Mouse (Mus musculus) testis, adult 2 months (tissue): ENCODE measurements around the gene Mcf2l. TPM values are rescaled to one million over a fixed set of nuclear protein-coding genes. Genes with fewer than 3 reads are reported as not detected.

Experiments
- H3K27ac ChIP-seq: fragments of 200-500 bp; 2 replicates; pipeline ENCODE4 v1.5.1; 2012; ENCODE audit warnings: low read depth, low read length; ENCODE audit not compliant: control insufficient read depth, insufficient read depth
- H3K27me3 ChIP-seq: fragments of 200-500 bp; 2 replicates; pipeline ENCODE4 v1.6.1; 2012; ENCODE audit warnings: mild to moderate bottlenecking, low read length, moderate library complexity; ENCODE audit not compliant: control insufficient read depth, insufficient read depth
- H3K36me3 ChIP-seq: fragments of 200-500 bp; 2 replicates; pipeline ENCODE4 v1.6.1; 2012; ENCODE audit warnings: mild to moderate bottlenecking, low read length; ENCODE audit not compliant: control insufficient read depth, insufficient read depth
- H3K4me1 ChIP-seq: fragments of 200-500 bp; 2 replicates; pipeline ENCODE4 v1.6.1; 2012; ENCODE audit warnings: low read length; ENCODE audit not compliant: control insufficient read depth, insufficient read depth
- H3K4me3 ChIP-seq: fragments of 200-500 bp; 2 replicates; pipeline ENCODE4 v1.5.1; 2012; ENCODE audit warnings: low read depth, mild to moderate bottlenecking, low read length, moderate library complexity, mixed read lengths; ENCODE audit not compliant: control insufficient read depth
- CTCF ChIP-seq: fragments of 200-500 bp; IDR thresholded peaks from 2 replicates; pipeline ENCODE4 v1.5.1; 2012; ENCODE audit warnings: low read depth, mild to moderate bottlenecking, inconsistent platforms, low read length, moderate library complexity; ENCODE audit not compliant: control insufficient read depth, insufficient read depth, insufficient replicate concordance
- POLR2A ChIP-seq: fragments of 200-500 bp; IDR thresholded peaks from 2 replicates; pipeline ENCODE4 v1.6.1; 2012; ENCODE audit warnings: low read depth, mild to moderate bottlenecking, inconsistent platforms, low read length, moderate library complexity; ENCODE audit not compliant: control insufficient read depth
- polyA plus RNA-seq: library from polyadenylated mRNA; depleted of rRNA; stranded (reverse); fragments of >200 nt; gene quantifications from 2 replicates; pipeline ENCODE4 v1.2.3, GENCODE M21; 2012

Mcf2l gene
- polyA plus RNA-seq, 1 experiment = 8.9 TPM

- TF ChIP-seq POLR2A = no peak
- TF ChIP-seq CTCF = peak; percentile 39; the same call in 1 of the 2 replicates
- H3K4me1 ChIP-seq = no peaks in the 10 kb centered on the region
- no peak overlapping the region for H3K27ac ChIP-seq
- no peak overlapping the region for H3K4me3 ChIP-seq
- H3K36me3 ChIP-seq = no peaks in the 10 kb centered on the region
- H3K27me3 ChIP-seq = no peaks in the 10 kb centered on the region
Observed at GRCm38 (mm10) chr8:12988722-12989430, 115.3 kb downstream of the Mcf2l start.

- no peaks in the 10 kb centered on the region for H3K4me1 ChIP-seq
- H3K4me3 ChIP-seq = no peak overlapping the region
- H3K27me3 ChIP-seq = no peaks in the 10 kb centered on the region
- H3K36me3 ChIP-seq = no peaks in the 10 kb centered on the region
- TF ChIP-seq POLR2A (no peak), CTCF (no peak)
- no peak overlapping the region for H3K27ac ChIP-seq
Observed at GRCm38 (mm10) chr8:12991411-12991810, 117.8 kb downstream of the Mcf2l start.

- Histone ChIP-seq H3K27me3 (no peaks in the 10 kb centered on the region), H3K4me1 (no peaks in the 10 kb centered on the region), H3K36me3 (no peaks in the 10 kb centered on the region), H3K27ac (no peak overlapping the region), H3K4me3 (no peak overlapping the region)
- TF ChIP-seq CTCF (no peak), POLR2A (no peak)
Observed at GRCm38 (mm10) chr8:12994468-12994867, 120.9 kb downstream of the Mcf2l start.

- H3K4me1 ChIP-seq = no peaks in the 10 kb centered on the region
- no peaks in the 10 kb centered on the region for H3K36me3 ChIP-seq
- no peak overlapping the region for H3K4me3 ChIP-seq
- H3K27me3 ChIP-seq = no peaks in the 10 kb centered on the region
- no peak overlapping the region for H3K27ac ChIP-seq
- TF ChIP-seq CTCF (no peak), POLR2A (no peak)
Observed at GRCm38 (mm10) chr8:12995481-12995880, 121.9 kb downstream of the Mcf2l start.

- no peaks in the 10 kb centered on the region for H3K4me1 ChIP-seq
- H3K4me3 ChIP-seq = no peak overlapping the region
- TF ChIP-seq CTCF = no peak
- H3K27me3 ChIP-seq = no peaks in the 10 kb centered on the region
- H3K36me3 ChIP-seq = no peaks in the 10 kb centered on the region
- no peak overlapping the region for H3K27ac ChIP-seq
Observed at GRCm38 (mm10) chr8:12996831-12997275, 123.2 kb downstream of the Mcf2l start.

GRCm38 (mm10) chr8:12998331-12998730, 124.7 kb downstream of the Mcf2l start:
- Histone ChIP-seq H3K27ac (no peak overlapping the region), H3K27me3 (no peaks in the 10 kb centered on the region), H3K4me1 (no peaks in the 10 kb centered on the region), H3K36me3 (no peaks in the 10 kb centered on the region), H3K4me3 (no peak overlapping the region)
- no peak for TF ChIP-seq POLR2A
- TF ChIP-seq CTCF = no peak

- H3K4me1 ChIP-seq = no peaks in the 10 kb centered on the region
- H3K36me3 ChIP-seq = no peaks in the 10 kb centered on the region
- H3K27me3 ChIP-seq = no peaks in the 10 kb centered on the region
- no peak for TF ChIP-seq POLR2A
- no peak for TF ChIP-seq CTCF
- no peak overlapping the region for H3K27ac ChIP-seq
- no peak overlapping the region for H3K4me3 ChIP-seq
Observed at GRCm38 (mm10) chr8:12999793-13000192, 126.2 kb downstream of the Mcf2l start.
